Mouse (Mus musculus) heart, embryonic 13.5 days (tissue): ENCODE measurements around the gene Tex28. TPM values are rescaled to one million over a fixed set of nuclear protein-coding genes. Genes with fewer than 3 reads are reported as not detected.

Experiments used
- polyA plus RNA-seq: library from polyadenylated mRNA; unstranded; fragments of >200 nt; fragmentation: Nextera tagmentation; extraction: Ambion mirVana; gene quantifications from 2 replicates; pipeline ENCODE4 v1.2.1, GENCODE M21; 2015

The Tex28 gene
- polyA plus RNA-seq, 1 experiment from 2014 or later = not detected

Other genes starting within 250 kb of the Tex28 start
- gene Arhgap4, start 246.0 kb downstream of the Tex28 start, polyA plus RNA-seq = 1.5 TPM in 2 replicates
- 87.0 and 96.6 TPM in 2 replicates for gene Naa10, start 245.9 kb downstream of the Tex28 start, polyA plus RNA-seq
- gene Renbp, start 237.0 kb downstream of the Tex28 start, polyA plus RNA-seq = 52.1 and 60.4 TPM in 2 replicates
- gene Hcfc1, start 201.5 kb downstream of the Tex28 start, polyA plus RNA-seq = 31.7 and 34.3 TPM in 2 replicates
- gene Irak1, start 143.9 kb downstream of the Tex28 start, polyA plus RNA-seq = 45.2 and 50.3 TPM in 2 replicates
- gene Opn1mw, start 40.4 kb downstream of the Tex28 start, polyA plus RNA-seq = not detected in 2 replicates
- 9.9 and 10.7 TPM in 2 replicates for gene Mecp2, start 32.5 kb downstream of the Tex28 start, polyA plus RNA-seq
- not detected in 2 replicates for gene Tktl1, start 9.4 kb upstream of the Tex28 start, polyA plus RNA-seq
- gene Flna, start 82.0 kb upstream of the Tex28 start, polyA plus RNA-seq = 136 and 154 TPM in 2 replicates
- gene Emd, start 86.8 kb upstream of the Tex28 start, polyA plus RNA-seq = 16.3 and 17.2 TPM in 2 replicates
- gene Rpl10, start 103.0 kb upstream of the Tex28 start, polyA plus RNA-seq = 437 and 511 TPM in 2 replicates
- gene Taz, start 114.1 kb upstream of the Tex28 start, polyA plus RNA-seq = 63.9 and 66.2 TPM in 2 replicates
- gene Dnase1l1, start 114.5 kb upstream of the Tex28 start, polyA plus RNA-seq = 9.9 and 13.4 TPM in 2 replicates
- gene Atp6ap1, start 129.3 kb upstream of the Tex28 start, polyA plus RNA-seq = 117 and 131 TPM in 2 replicates
- gene Gdi1, start 137.2 kb upstream of the Tex28 start, polyA plus RNA-seq = 136 and 152 TPM in 2 replicates
- gene Fam50a, start 145.2 kb upstream of the Tex28 start, polyA plus RNA-seq = 49.5 and 55.5 TPM in 2 replicates
- 5.3 and 7.5 TPM in 2 replicates for gene Plxna3, start 161.2 kb upstream of the Tex28 start, polyA plus RNA-seq
- gene Lage3, start 185.8 kb upstream of the Tex28 start, polyA plus RNA-seq = 90.1 and 98.3 TPM in 2 replicates
- gene Ubl4a, start 205.4 kb upstream of the Tex28 start, polyA plus RNA-seq = 59.3 TPM in 2 replicates
- gene Slc10a3, start 205.5 kb upstream of the Tex28 start, polyA plus RNA-seq = 16.1 and 16.3 TPM in 2 replicates
- 25.3 and 28.5 TPM in 2 replicates for gene Fam3a, start 225.4 kb upstream of the Tex28 start, polyA plus RNA-seq
- gene Ikbkg, start 225.5 kb upstream of the Tex28 start, polyA plus RNA-seq = 17.4 and 18.1 TPM in 2 replicates